Mouse (Mus musculus) hindbrain, embryonic 15.5 days (tissue): ENCODE results near the gene Acvr1b. TPM values are rescaled to one million over a fixed set of nuclear protein-coding genes. Genes with fewer than 3 reads are reported as not detected.

Source experiments
- microRNA-seq: library from miRNA; unstranded; fragments of <30 nt; microRNA quantifications from one replicate; pipeline ENCODE4, GENCODE M21; 2016
- polyA plus RNA-seq: library from polyadenylated mRNA; unstranded; fragments of >200 nt; fragmentation: Nextera tagmentation; extraction: Ambion mirVana; gene quantifications from 2 replicates; pipeline ENCODE4 v1.2.1, GENCODE M21; 2015

The Acvr1b gene
- polyA plus RNA-seq, 1 experiment from 2014 or later: 24.1 TPM

Small RNA genes within 50 kb of the gene (microRNA-seq; reads per million reads assigned to microRNA genes)
- gene Mir6962: not detected

Other genes starting within 250 kb of the Acvr1b start
- not detected in 2 replicates for gene Gm47841, start 126.7 kb upstream of the Acvr1b start, polyA plus RNA-seq
- gene Fignl2, start 95.5 kb upstream of the Acvr1b start, polyA plus RNA-seq: 0.09 and 0.10 TPM in 2 replicates
- gene Ankrd33, start 58.3 kb upstream of the Acvr1b start, polyA plus RNA-seq: not detected in 2 replicates
- gene Acvrl1, start 45.5 kb upstream of the Acvr1b start, polyA plus RNA-seq: 9.5 and 9.6 TPM in 2 replicates
- gene Grasp, start 50.1 kb downstream of the Acvr1b start, polyA plus RNA-seq: 1.9 and 2.4 TPM in 2 replicates
- gene Nr4a1, start 80.2 kb downstream of the Acvr1b start, polyA plus RNA-seq: 6.6 and 6.9 TPM in 2 replicates
- 75.5 and 76.5 TPM in 2 replicates for gene Atg101, start 110.2 kb downstream of the Acvr1b start, polyA plus RNA-seq
- 0.31 TPM in 1 of 2 replicates, not detected in the other for gene 6030408B16Rik, start 119.1 kb downstream of the Acvr1b start, polyA plus RNA-seq
- 0.06 and 0.13 TPM in 2 replicates for gene Krt80, start 196.1 kb downstream of the Acvr1b start, polyA plus RNA-seq
- 1.3 and 1.6 TPM in 2 replicates for gene Krt7, start 237.0 kb downstream of the Acvr1b start, polyA plus RNA-seq